Mouse (Mus musculus): ENCODE measurements around the gene Maff.
A peak's percentile ranks its signal among the peaks of the same experiment; 100 is the strongest.

Maff gene

DNA sequence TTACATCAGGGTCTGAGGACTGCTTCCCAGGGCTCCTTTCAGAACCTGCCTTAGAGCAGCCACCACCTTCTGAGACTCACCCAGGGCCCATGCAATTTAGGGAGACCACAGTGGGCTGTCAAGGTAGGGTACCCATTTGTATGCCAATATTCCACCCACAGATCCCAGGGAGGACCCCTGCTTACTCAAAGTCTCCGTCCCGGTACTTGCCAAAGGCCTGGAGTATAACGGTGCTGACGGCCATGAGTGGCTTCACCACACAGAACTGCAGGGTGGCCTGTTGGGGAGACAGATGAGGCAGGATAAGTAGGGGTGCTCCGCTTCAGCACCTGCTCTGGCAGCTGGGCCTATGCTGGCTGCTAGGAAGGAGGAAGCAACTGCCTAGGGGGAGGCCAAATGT is 20.0 kb downstream of the Maff start:
- DNase-seq: no peak

DNA sequence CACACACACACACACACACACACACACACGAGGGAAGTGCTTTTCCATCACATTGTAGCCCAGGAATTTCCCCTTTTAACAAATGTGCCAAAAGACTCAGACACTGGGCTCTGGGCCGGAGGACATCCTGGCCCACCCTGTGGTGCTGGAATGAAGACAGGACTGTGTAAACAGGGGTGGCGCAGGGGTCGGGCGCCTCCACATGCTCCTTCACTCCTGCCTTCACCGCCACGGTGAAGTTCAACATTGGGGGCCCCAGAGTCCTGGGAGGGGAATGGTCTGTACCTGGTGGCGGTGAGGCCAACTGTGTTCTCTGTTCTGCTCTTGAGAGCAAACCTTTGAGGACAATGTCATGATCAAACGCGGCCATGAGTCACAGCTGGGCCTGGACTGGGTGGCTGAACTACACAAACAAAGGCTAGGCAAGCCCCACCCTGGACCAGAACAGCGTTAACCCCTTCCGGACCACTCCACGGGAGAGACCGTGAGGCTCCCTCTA is 21.9 kb downstream of the Maff start:
- no peak for DNase-seq

DNA sequence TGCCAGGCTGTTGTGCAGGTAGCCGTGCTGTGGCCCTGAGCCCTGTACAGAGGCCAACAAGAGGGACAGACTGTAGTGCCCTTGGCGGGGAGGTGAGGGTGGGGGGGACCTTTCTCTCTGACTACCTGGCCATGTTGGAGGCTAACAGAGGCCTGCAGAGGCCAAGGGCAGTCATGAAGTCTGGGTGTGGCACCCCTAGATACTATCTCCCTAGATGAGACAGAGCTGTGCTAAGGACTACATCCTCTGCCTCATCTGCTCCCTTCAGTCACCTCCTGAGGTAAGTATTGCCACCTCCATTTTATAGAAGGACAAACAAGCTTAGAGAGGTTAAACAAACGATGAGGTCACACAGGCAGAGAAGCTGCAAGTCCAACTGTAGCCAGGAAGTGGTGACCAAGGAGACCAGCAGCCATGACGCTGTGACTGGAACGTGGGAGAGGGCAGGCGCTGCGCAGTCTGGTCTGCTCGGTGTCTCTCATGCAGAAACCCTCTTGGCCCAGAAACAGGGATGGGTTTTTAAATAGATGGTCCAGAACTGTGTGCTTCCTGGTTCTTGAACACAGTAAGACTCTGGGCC is 22.5 kb downstream of the Maff start:
- DNase-seq: no peak

DNA sequence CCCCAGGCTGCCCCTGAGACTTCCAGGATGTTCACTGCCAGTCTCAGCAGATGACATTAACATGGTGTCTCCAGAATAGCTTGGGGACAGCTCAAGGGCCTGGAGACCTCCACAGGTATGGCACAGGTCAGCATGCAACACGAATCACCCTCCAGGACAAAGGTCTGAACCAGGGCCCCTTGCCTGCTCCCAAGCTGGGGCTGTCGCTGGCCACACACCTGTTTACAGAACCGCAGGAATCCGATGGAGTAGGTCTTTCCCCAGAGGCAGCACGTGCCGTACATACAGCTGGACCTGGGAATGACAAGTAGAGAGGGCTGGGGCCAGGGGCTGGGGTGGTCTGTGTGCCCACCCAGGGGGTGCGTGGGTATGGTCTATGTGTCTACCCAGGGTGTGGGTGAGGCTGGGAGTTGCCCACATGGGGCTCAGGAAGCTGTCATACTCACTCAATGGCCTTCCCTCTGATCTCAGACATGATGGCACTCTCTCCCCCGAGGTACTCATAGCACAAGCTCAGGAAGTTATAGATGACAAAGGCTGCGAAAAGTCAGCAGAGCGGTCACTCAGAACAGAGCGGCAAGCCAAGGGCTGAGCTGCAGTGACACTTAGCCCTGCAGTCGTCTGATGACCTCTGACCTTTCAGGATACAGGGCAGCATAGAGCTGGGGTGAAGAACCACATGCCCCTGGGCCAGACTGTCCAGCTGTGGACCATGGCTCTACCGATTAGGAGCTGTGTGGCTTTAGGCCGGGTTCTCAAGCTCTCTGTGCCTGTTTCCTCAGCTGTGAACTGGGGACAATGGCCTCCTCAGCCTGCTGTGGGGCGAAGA is 23.2 kb downstream of the Maff start:
- DNase-seq: no peak

DNA sequence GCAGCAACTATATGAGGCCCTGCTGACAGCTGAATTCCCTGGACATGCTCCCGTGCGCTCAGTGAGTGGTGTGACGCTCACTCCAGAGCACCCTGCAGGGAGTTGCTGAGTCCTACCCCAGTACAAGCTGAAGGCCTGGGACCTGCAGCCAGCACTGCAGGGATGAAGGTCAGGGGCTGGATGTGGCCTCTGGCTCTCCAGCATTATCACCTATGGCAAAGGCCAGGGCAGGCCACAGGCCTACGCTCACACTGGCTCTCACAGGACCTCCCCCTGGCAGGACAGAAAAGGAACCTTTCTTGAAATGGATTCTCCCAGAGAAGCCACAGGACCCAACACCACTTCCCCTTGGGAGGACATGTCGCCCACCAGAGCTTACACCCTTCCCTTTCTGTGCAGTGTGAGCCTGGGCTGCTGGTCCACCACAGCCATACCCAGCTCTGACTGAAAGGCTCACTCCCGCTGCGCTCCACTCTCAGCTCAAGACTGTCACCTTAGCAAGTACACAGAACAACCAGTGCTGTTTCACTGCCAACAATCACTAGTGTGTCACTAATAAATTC is 23.9 kb downstream of the Maff start:
- no peak for DNase-seq

DNA sequence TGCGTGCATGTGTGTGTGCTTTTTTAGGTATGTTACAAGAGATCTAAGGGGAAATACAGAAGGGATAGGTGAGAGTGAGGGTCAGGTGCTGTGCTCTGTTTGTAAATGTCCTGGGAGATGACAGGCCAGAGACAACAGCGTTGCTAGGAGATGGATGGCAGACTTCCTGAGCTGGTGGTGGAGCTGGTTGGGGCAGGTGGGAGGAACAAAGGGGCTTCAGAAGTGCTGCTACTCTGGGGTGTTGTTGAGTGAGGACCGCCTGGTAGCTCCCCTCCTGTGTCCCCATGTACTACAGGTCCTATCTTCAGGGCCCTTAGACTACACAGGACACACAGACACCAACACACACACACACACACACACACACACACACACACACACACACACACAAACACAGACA is 28.3 kb downstream of the Maff start:
- DNase-seq: no peak

DNA sequence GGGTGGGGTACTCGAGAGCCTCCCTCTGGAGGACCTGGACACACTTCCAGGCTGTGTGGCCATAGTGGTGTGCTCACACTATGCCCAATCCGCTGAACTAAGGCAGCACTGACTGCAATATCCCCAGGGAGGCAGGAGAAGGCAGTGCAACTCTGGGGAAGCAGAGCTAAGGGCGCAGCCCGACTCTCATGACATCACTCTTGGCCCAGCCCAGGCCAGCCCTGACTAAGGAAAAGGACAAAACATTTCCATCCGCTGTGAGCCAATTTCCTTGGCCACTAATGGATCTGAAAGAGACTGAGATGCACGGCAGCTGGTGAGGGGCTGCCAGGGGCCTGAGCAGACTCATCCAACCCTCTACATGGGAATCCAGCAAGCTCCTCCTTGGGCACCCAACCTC is 31.3 kb downstream of the Maff start:
- no peak for DNase-seq

DNA sequence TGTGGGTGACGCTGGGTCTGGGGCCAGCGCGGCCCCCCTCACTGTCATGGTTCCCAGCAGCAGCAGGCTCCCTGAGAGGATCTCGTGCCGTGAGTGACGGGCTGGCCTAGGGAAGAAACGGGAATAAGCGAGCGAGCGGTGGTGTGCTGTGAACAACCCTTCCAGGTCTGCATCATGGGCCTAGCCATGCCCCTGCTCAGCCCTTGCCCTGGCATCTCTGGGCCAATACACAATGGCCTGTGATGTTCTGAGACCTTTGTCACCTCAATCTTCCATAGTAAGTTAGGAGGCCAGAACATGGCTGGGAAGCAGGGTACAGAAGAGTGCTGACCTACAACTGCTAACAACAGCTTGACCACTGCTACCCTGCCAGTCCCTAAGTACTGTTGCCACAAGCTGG is 32.2 kb downstream of the Maff start:
- DNase-seq: no peak

DNA sequence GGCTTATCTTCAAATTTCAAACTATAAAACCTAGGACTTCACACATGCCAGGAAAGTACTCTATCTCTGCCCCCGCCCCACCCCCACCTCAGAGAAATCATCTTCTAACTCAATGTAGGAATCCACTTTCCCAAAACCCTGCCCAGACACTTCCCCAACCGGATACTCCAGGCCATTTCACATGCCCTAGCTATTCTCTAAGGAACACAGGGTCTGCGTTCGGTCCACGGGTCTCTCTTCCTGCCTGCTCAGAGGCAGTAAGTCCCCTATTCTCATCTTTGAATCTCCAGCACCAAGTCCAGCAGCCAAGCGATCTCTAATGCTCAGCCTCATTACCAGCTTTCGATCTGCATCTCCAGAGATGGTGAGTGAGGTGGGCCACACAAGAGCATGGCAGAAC is 33.2 kb downstream of the Maff start:
- no peak for DNase-seq

DNA sequence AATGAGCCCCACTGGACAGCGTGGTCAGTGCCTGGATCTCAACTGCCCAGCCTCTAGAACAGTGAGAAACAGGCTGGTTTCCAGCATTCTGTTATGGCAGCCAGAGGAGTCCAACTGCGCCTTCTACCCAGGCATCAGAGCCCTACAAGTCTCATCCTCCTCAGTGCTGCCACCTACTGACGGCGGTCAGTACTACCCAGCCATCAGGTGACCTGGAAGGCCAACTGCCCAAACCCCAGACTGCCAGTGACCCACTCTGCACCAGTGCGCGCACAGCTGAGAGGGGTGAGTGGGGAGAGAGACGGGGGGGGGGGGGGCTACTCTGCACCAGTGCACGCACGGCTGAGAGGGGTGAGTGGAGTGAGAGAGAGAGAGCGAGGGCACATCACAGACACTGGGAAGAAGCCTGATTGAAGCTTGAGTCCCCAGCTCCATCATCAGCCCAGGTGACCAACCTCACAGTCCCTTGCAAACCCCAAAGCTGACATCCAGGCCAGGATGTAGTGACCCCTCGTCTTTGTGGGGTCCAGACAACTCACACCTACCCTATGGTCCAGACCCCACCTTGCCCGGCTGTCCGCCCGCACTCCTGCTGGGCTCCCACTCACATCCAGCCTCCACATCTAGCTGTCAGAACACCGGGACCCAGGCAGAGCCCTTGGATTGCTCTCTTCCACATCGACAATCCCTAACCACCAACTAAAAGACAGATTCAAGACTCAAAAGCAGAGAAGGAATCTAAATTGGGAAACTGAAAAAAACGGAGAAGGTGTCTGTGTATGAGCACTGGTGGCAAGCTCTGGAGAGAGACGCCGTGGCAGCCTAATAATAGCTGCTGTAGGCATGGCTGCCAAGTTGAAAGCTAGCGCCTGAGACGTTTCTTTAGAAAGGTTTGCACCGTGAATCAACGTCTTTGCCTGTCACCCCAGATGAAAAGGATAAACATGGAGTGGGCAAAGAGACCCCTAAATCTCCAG is 34.3 kb downstream of the Maff start:
- peak; percentile 92 for DNase-seq

DNA sequence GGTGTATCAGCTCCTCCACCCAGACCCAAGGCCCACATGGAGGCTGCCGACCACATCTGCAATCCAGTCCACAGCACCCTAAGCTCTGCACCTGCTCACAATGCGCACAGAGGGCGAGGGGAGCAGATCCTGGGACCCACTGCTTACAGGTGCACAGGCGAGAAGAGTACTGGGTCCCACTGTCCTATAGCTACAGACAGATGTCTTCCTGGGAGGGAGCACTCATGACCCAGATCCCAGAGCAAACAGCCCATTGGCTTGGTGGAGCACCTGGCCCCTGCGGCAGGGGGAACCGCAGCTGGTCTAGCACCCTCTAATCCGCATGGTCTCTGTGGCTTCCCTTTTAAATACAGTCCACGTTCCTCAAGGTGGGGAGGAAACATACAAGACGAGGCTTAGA is 35.2 kb downstream of the Maff start:
- no peak for DNase-seq

DNA sequence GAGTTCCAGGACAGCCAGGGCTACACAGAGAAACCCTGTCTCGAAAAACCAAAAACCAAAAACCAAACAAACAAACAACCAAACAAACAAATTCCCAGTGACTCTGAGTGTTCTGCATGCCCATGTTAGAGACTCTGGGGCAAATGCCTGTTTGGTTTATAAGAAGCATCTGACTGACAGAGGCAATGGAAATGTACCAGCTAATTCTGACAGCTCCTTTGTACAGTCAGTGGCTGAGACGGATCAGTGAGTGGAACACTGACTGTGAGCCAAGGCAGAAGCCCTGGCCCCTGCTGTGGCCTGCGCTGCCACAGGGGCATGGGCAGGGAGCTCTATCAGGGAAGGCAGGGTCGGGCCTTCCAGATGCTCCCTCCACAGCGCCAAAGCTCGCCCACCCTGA is 40.7 kb downstream of the Maff start:
- DNase-seq: no peak

DNA sequence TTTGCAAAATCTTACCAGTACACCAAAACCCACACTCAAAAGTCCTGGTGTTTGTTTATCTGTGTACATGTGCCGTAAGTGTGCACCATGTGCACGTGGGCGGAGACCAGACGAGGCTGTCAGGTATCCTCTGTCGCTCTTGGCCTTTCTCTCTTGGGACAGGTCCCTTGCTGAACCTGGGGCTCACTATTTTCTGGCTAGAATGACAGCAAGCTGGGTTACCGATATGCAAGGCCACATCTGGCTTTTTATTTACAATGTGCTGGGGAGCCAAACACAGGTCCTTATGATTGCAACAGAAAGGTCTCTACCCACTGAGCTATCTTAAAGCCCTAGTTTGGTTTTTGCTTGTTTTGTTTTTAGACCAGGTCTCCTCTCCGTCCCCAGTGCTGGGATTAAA is 41.2 kb downstream of the Maff start:
- no peak for DNase-seq

DNA sequence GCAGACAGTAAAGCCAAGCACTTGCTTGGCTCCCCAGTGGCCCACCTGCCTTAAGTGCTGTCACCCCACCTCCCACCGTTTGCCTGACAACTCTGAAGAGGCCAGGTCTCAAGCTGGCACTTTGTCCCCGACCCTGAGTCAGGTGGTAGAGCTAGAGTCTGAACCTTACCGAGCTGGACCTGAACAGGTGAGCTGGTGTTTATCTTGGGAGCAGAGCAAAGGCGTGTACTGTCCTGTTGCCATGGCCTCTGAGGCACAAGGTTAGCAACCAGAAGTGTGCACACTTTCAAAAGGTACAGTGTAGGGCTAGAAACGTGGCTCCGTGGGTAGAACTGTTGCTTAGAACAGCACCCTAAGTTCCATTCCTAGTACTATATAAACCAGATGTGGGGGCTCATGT is 41.8 kb downstream of the Maff start:
- DNase-seq: no peak

DNA sequence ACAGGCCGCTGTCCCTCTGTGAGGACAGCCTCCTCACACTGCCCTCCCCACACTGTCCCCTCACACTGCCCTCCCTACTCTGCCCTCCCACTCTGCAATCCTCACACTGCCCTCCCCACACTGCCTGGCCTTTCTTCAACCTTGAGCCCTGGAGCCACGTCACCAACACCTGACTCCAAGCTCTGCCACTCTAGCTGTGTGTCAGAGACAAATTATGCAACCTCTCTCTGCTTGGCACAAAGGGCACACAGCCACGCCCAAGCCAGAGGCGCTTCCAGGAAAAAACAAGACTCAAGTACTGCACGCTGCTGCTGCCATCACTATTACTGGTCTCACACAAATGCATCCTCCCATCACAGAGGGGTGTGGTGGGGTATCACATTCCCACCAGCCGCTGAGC is 44.0 kb downstream of the Maff start:
- no peak for DNase-seq

DNA sequence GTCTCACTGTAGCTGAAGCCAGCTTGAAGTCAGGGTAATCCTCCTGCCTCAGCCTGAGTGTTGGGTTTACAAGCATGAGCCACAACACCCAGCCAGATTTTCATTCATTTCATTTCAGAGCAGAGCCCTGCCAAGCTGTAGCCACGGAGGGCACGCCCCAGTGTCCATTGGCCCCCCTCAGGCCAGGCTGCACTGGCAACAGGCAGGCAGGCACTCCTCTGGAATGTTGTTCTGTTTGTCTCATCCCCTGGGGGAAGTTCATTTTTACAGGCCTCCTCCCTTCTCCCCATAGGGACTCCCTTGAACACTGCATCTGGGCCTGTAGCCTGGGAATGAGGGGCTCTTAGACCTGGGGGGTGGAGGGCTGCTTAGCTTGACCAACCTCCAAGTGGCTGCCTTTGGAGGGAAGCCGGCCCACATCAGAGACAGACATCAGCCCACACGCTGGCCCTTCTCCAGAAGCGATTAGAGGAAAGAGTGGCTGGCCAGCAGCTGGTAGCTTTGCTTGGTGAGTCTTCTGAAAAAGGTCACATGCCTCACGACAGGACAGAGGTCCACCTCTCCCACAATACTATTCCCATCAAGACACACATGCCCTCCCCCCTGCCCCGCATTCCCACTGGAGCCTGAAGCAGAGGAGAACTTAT is 45.1 kb downstream of the Maff start:
- DNase-seq: peak; percentile 80

DNA sequence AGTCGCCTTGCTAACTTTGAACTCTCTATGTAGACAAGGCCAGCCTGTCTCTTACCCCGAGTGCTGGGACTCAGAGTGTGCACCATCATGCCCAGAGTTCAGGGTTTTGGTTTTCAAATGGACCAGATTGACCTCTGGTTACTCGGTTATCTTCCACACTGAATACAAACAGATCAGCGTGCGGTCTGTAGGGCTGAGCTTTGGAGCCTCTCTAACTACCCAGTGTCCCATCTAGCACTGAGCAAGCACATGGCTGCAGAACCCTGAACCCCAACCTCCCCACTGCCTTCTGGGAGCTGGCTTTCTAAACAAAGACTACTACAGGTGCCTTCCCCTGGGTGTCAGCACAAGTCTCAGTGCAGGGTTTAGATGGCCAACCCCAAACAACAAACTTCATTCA is 46.1 kb downstream of the Maff start:
- DNase-seq: no peak

DNA sequence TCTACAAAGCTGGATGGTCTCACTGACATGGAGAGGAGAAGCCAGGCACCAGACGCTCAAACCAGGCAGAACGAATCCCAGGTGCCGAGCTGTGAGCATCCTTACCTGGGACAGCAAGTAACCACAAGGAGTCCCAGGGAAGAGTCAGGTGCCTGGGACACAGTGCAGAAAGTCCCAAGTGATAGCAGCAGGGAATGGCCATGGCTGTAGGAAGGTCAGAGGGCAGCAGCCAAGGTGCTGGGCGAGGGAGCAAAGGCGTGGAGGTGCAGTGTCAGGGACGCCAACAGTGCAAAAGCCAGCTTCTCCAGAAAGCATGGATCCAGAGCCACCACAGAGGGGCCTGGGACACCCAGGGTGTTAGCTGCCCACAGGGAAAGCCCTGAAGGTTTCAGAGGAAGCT is 46.7 kb downstream of the Maff start:
- no peak for DNase-seq

DNA sequence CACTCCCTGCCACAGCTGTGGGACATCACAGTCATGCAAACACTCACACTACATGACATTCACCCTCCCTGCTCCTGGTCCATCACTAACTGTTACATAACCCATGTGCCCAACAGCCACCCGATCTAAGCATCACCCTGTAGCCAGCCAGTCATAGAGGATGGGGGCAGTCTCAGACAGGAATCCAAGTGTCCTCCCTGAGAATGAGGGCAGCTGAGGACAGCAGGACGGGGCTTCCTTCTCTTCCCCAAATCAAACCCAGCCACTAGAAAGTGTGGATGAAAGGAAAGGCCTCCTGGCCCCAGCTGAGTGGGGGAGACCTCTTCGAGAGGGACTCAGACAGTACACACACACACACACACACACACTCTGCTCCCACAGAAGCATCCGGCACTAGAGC is 48.4 kb downstream of the Maff start:
- no peak for DNase-seq

DNA sequence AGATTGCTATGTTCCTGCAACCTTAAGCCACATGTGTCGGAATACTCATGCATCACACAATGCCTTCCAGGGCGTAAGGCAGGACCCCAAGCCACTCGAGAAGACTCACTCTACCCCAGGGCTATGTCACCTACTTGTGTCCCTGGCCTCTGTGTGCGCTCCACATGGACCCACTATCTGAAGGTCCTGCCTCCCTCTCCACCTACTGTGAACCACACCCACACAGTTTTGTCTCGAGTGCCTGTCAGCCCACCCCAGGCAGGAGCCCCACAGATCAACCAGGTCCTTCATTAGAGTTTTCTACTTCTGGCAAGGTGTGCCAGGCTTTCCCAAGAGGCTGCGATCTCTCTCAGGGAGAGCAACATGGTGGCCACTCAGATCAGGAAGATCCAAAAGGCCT is 48.9 kb downstream of the Maff start:
- DNase-seq: no peak

DNA sequence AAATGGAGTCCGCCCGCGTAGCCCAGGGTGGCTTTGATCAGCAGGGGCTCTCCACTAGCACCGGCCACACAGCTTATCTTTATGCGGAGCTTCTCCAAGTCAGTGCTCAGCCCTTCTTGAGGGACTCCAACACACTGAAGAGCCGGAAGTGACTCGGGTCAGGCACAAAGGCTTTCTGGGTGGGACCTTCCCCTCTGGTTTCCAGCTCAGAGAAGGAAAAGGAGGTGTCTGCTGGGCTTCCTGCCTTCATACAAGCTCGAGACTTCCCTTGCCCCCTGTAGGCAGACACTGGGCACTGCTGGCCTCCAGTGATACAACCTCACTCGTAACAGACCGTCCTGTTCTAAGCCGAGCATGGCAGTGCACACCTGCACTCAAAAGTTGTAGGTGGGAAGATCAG is 50.3 kb downstream of the Maff start:
- DNase-seq: peak; percentile 25

DNA sequence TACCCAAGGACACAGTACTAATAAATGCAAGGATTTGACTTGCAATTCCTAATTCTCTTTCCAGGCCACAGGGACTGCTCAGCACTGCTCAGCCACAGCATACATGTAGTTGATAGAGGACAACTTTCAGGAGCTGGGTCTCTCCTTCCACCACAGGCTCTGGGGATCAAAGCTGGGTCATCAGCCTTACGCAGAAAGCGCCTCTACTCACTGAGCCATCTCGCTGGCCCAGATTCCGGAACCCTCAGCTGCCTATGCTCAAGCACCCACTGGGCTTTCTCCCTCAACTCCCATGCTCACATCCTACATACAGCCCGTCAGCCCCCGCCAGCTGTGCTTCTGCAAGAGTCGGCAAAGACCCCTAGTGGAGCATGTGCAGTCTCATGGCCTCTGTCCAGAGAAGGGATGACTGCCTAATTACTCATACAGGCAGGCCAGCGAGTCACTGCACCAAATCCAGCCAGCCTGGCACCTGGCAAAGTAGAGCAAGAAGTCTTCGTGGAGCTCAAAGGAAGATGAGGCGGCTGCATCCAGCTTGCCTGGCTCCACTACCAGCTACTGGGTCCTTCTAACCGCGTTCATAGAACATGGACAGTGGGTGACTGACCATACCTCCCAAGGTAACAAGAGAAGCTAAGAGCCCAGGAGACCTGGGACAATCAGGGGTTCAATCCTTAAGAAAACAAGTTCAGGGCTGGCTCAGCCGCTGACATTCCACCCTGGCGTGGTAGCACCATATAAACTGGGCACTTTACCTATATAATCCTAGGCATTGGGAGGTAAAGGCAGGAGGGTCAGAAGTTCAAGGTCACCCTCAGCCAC is 53.0 kb downstream of the Maff start:
- DNase-seq: peak; percentile 25

Data from retina, postnatal 1 day (tissue).